Mouse (Mus musculus) heart, embryonic 11.5 days (tissue): ENCODE measurements at regions not wholly inside any gene's neighbourhood (a gene's known extent, or its start where the extent isn't known, plus 50 kb on each side); places are given as distances from the start of the nearest gene placed in this dataset.
"Not testable (repeated sequence)": the region's sequence is repeated elsewhere in the genome, so short reads cannot be mapped to it uniquely, and the experiment has no call there.

Experiments used
- ATAC-seq: fragments of 200-750 bp; cut with Nextera tagmentation; replicated peaks from 2 replicates; pipeline ENCODE4 v1.8.0; 2017; ENCODE audit warnings: moderate library complexity; ENCODE audit not compliant: insufficient number of reproducible peaks, low FRiP score, low TSS enrichment
- H3K27ac ChIP-seq: fragments of 300-500 bp; sonication (generic); 2 replicates; pipeline ENCODE4 v1.5.1; 2014; ENCODE audit warnings: mild to moderate bottlenecking, low read depth, low read length
- H3K27me3 ChIP-seq: fragments of 300-500 bp; sonication (generic); 2 replicates; pipeline ENCODE4 v1.6.1; 2014; ENCODE audit warnings: mild to moderate bottlenecking, low read length, mixed read lengths; ENCODE audit not compliant: control insufficient read depth, insufficient read depth
- H3K36me3 ChIP-seq: fragments of 300-500 bp; sonication (generic); 2 replicates; pipeline ENCODE4 v1.6.1; 2014; ENCODE audit warnings: mild to moderate bottlenecking, low read length, moderate library complexity, mixed read lengths; ENCODE audit not compliant: control insufficient read depth, insufficient read depth
- H3K4me1 ChIP-seq: fragments of 300-500 bp; sonication (generic); 2 replicates; pipeline ENCODE4 v1.6.1; 2014; ENCODE audit warnings: low read length; ENCODE audit not compliant: control insufficient read depth, insufficient read depth
- H3K4me2 ChIP-seq: fragments of 300-500 bp; sonication (generic); 2 replicates; pipeline ENCODE4 v1.6.1; 2014; ENCODE audit warnings: mild to moderate bottlenecking, moderate library complexity
- H3K4me3 ChIP-seq: fragments of 300-500 bp; sonication (generic); 2 replicates; pipeline ENCODE4 v1.5.1; 2014; ENCODE audit warnings: low read depth, low read length
- H3K9ac ChIP-seq: fragments of 300-500 bp; sonication (generic); 2 replicates; pipeline ENCODE4 v1.6.1; 2014; ENCODE audit warnings: mild to moderate bottlenecking, low read depth, low read length, moderate library complexity
- H3K9me3 ChIP-seq: fragments of 300-500 bp; sonication (generic); replicated peaks from 2 replicates; pipeline ENCODE4 v1.6.1; 2016; ENCODE audit warnings: low read length; ENCODE audit not compliant: control insufficient read depth
- WGBS: fragments of 180-500 bp; shearing (Covaris S2); extraction: QIAGEN DNeasy Blood & Tissue Kit; methylation state at CpG from one replicate; pipeline ENCODE4 v1.1.7; 2014; ENCODE audit not compliant: insufficient replicate concordance; 5-methylcytosine and 5-hydroxymethylcytosine counted together

DNA sequence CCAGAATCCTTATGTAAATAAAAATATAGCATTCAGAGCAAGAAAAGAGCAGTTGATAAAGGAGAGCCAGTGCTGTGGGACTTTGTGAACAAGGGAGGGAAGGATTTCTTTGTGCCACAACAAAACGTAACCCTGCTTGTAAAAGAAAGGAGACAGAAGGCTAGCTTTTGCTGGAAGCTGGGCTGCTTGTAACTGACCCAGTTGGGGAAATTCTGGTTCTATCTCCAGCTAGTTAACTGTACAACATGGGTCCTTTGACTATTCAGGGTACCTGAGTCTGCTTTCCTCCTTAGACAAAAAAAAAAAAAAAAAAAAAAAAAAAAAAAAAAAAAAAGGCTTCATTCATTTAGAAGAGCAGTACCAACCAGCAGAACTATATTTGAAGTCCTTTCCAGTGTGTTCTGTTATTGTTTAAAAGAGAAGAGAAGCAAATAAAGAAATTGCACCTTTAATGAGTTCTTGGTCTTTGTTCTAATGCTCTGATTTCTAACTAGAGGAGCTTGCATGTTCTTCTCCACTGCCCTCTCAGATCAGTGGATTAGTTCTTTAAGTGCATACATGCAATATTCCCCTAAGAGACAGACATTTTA, 345.8 kb upstream of the Pou3f2 start:
- H3K9me3 ChIP-seq, result no peaks in the 10 kb centered on the region
- H3K36me3 ChIP-seq, result no peaks in the 10 kb centered on the region
- H3K4me3 ChIP-seq, result no peak overlapping the region
- H3K4me1 ChIP-seq, result no peaks in the 10 kb centered on the region
- no peaks in the 10 kb centered on the region for H3K27me3 ChIP-seq
- no peak overlapping the region for H3K27ac ChIP-seq
- WGBS, result 75% methylated on average over 1 of the region's 1 CpGs
- H3K9ac ChIP-seq, result no peak overlapping the region
- ATAC-seq, result no peak
- no peak overlapping the region for H3K4me2 ChIP-seq

DNA sequence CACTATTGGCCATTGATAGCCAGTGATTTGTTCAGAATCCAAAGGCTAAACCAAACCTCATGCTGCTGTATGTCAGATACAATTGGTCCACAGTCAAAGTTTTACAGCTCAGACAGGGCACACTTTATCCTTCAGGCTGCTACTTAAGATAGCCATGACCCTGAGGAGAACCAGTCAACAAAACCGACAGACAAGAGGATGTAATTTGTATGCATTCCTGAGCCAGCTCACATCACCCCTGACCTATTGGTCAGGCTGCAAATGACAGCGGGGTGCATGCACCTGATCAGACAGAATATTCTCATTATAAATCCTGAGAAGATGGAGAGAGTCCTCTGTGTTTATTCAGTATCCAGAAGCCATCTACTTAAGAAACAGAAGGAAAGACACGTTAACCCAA, 315.5 kb upstream of the Pou3f2 start:
- ATAC-seq, result no peak
- H3K36me3 ChIP-seq, result no peaks in the 10 kb centered on the region
- H3K27ac ChIP-seq, result no peak overlapping the region
- no peak overlapping the region for H3K4me3 ChIP-seq
- no peaks in the 10 kb centered on the region for H3K27me3 ChIP-seq
- no peaks in the 10 kb centered on the region for H3K4me1 ChIP-seq
- WGBS, result 29% methylated on average over 3 of the region's 3 CpGs
- H3K4me2 ChIP-seq, result no peak overlapping the region
- H3K9ac ChIP-seq, result no peak overlapping the region
- no peaks in the 10 kb centered on the region for H3K9me3 ChIP-seq

DNA sequence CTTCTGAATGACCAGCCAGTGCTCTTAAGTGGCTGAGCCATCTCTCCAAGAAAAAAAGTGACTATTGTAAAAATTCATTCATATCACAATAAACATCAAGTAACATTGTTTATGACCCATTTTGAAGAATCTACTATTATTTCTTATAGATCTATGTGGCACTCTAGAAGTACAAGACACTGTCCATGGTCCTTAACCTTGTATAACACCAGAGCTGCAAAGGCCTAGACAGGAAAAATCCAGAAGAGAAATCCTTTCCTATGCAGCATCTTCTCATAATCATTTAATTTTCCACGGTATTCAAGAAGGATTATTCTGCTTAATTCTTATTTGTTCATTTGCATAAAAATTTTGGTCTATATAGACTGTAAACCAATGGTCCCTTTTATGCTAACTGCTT, 304.7 kb upstream of the Pou3f2 start:
- H3K36me3 ChIP-seq, result no peaks in the 10 kb centered on the region

DNA sequence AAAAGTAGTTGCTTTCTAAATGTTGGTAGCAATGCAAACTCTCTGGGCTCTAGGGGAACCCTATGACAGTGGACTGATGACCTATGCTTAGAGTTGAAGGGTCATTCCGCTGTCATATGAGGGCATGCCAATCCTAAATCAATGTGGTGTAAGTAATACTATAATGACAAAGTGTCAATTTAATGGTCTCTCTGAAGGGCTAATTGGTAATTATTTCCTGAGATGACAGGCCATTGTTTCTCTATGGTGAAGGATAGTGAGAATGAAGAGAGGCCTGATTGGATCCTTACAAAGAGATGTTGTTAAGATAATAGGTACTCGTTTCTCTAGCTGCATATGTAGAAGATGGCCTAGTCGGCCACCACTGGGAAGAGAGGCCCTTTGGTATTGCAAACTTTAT, 299.7 kb upstream of the Pou3f2 start:
- H3K4me3 ChIP-seq, result no peak overlapping the region

More for the DNA sequence above, 304.7 kb upstream of the Pou3f2 start:
- no peak overlapping the region for H3K4me2 ChIP-seq
- H3K9ac ChIP-seq, result no peak overlapping the region
- H3K27me3 ChIP-seq, result no peaks in the 10 kb centered on the region
- 53% methylated on average over 1 of the region's 1 CpGs for WGBS
- H3K4me1 ChIP-seq, result no peaks in the 10 kb centered on the region
- no peak for ATAC-seq
- H3K4me3 ChIP-seq, result no peak overlapping the region
- no peak overlapping the region for H3K27ac ChIP-seq
- H3K9me3 ChIP-seq, result no peaks in the 10 kb centered on the region

DNA sequence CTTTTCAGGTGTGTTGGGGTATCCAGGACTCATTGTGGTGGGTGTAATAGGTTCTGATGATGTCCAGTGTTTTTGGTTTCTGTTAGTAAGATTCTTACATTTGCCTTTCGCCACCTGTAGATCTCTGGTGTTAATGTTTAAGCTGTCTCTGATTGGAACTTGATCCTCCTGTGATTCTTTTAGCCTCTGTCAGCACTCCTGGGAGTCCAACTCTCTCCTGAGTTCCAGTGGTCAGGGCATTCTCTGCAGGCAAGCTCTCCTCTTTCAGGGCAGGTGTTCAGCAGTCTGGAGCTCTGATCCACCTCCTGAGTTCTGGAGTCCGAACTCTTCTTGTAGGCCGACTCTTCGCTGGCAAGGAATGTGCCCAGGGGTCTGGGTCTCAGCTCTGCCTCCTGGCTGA, 274.9 kb upstream of the Pou3f2 start:
- ATAC-seq, H3K36me3 ChIP-seq, H3K27ac ChIP-seq, H3K4me1 ChIP-seq, H3K4me2 ChIP-seq, H3K9ac ChIP-seq, H3K4me3 ChIP-seq, H3K27me3 ChIP-seq, H3K9me3 ChIP-seq: not testable (repeated sequence)
- WGBS, result 92% methylated on average over 4 of the region's 4 CpGs

More for the DNA sequence above, 299.7 kb upstream of the Pou3f2 start:
- H3K36me3 ChIP-seq, result no peaks in the 10 kb centered on the region
- H3K27me3 ChIP-seq, result no peaks in the 10 kb centered on the region
- no peak overlapping the region for H3K9ac ChIP-seq
- no peaks in the 10 kb centered on the region for H3K9me3 ChIP-seq
- H3K27ac ChIP-seq, result no peak overlapping the region
- no peak overlapping the region for H3K4me2 ChIP-seq
- 69% methylated on average over 3 of the region's 3 CpGs for WGBS
- no peaks in the 10 kb centered on the region for H3K4me1 ChIP-seq
- ATAC-seq, result no peak
